Mouse (Mus musculus) testis, adult 2 months (tissue): ENCODE measurements around the gene Fam107a. TPM values are rescaled to one million over a fixed set of nuclear protein-coding genes. Genes with fewer than 3 reads are reported as not detected.

Experiments
- H3K27ac ChIP-seq: fragments of 200-500 bp; 2 replicates; pipeline ENCODE4 v1.5.1; 2012; ENCODE audit warnings: low read depth, low read length; ENCODE audit not compliant: control insufficient read depth, insufficient read depth
- H3K27me3 ChIP-seq: fragments of 200-500 bp; 2 replicates; pipeline ENCODE4 v1.6.1; 2012; ENCODE audit warnings: mild to moderate bottlenecking, low read length, moderate library complexity; ENCODE audit not compliant: control insufficient read depth, insufficient read depth
- H3K36me3 ChIP-seq: fragments of 200-500 bp; 2 replicates; pipeline ENCODE4 v1.6.1; 2012; ENCODE audit warnings: mild to moderate bottlenecking, low read length; ENCODE audit not compliant: control insufficient read depth, insufficient read depth
- H3K4me1 ChIP-seq: fragments of 200-500 bp; 2 replicates; pipeline ENCODE4 v1.6.1; 2012; ENCODE audit warnings: low read length; ENCODE audit not compliant: control insufficient read depth, insufficient read depth
- H3K4me3 ChIP-seq: fragments of 200-500 bp; 2 replicates; pipeline ENCODE4 v1.5.1; 2012; ENCODE audit warnings: low read depth, mild to moderate bottlenecking, low read length, moderate library complexity, mixed read lengths; ENCODE audit not compliant: control insufficient read depth
- CTCF ChIP-seq: fragments of 200-500 bp; IDR thresholded peaks from 2 replicates; pipeline ENCODE4 v1.5.1; 2012; ENCODE audit warnings: low read depth, mild to moderate bottlenecking, inconsistent platforms, low read length, moderate library complexity; ENCODE audit not compliant: control insufficient read depth, insufficient read depth, insufficient replicate concordance
- POLR2A ChIP-seq: fragments of 200-500 bp; IDR thresholded peaks from 2 replicates; pipeline ENCODE4 v1.6.1; 2012; ENCODE audit warnings: low read depth, mild to moderate bottlenecking, inconsistent platforms, low read length, moderate library complexity; ENCODE audit not compliant: control insufficient read depth
- polyA plus RNA-seq: library from polyadenylated mRNA; depleted of rRNA; stranded (reverse); fragments of >200 nt; gene quantifications from 2 replicates; pipeline ENCODE4 v1.2.3, GENCODE M21; 2012; rRNA removed

Fam107a gene
- polyA plus RNA-seq, 1 experiment = 2.4 TPM

GRCm38 (mm10) chr14:8255076-8255729 is 62.6 kb downstream of the Fam107a start:
- H3K36me3 ChIP-seq = no peaks in the 10 kb centered on the region

GRCm38 (mm10) chr14:8251330-8251885 is 66.4 kb downstream of the Fam107a start:
- Histone ChIP-seq H3K27me3 (no peaks in the 10 kb centered on the region), H3K4me3 (no peak overlapping the region), H3K4me1 (no peaks in the 10 kb centered on the region), H3K36me3 (no peaks in the 10 kb centered on the region), H3K27ac (no peak overlapping the region)
- TF ChIP-seq CTCF = no peak
- TF ChIP-seq POLR2A = no peak

More at GRCm38 (mm10) chr14:8255076-8255729, 62.6 kb downstream of the Fam107a start:
- H3K27ac ChIP-seq = no peak overlapping the region
- H3K27me3 ChIP-seq = no peaks in the 10 kb centered on the region
- H3K4me3 ChIP-seq = no peak overlapping the region
- H3K4me1 ChIP-seq = no peaks in the 10 kb centered on the region
- no peak for TF ChIP-seq POLR2A
- TF ChIP-seq CTCF = no peak; the same call in 1 of the 2 replicates

GRCm38 (mm10) chr14:8250141-8250871 is 67.5 kb downstream of the Fam107a start:
- Histone ChIP-seq H3K27me3 (no peaks in the 10 kb centered on the region), H3K36me3 (no peaks in the 10 kb centered on the region), H3K4me1 (no peaks in the 10 kb centered on the region), H3K4me3 (no peak overlapping the region), H3K27ac (no peak overlapping the region)
- TF ChIP-seq CTCF = no peak
- TF ChIP-seq POLR2A = no peak

- no peak overlapping the region for H3K27ac ChIP-seq
- H3K4me1 ChIP-seq = no peaks in the 10 kb centered on the region
- no peaks in the 10 kb centered on the region for H3K27me3 ChIP-seq
- H3K36me3 ChIP-seq = no peaks in the 10 kb centered on the region
- TF ChIP-seq CTCF (no peak), POLR2A (no peak)
- no peak overlapping the region for H3K4me3 ChIP-seq
These were observed 68.6 kb downstream of the Fam107a start for GRCm38 (mm10) chr14:8249206-8249605.

GRCm38 (mm10) chr14:8246878-8247277 is 70.9 kb downstream of the Fam107a start:
- no peak for TF ChIP-seq POLR2A
- no peak for TF ChIP-seq CTCF
- no peak overlapping the region for H3K4me3 ChIP-seq
- H3K4me1 ChIP-seq = no peaks in the 10 kb centered on the region
- H3K27me3 ChIP-seq = no peaks in the 10 kb centered on the region
- H3K27ac ChIP-seq = no peak overlapping the region
- H3K36me3 ChIP-seq = no peaks in the 10 kb centered on the region

Other genes starting within 250 kb of the Fam107a start
- gene Rpp14, start 237.7 kb downstream of the Fam107a start, polyA plus RNA-seq = 3.0 and 3.3 TPM in 2 replicates
- gene Pxk, start 219.8 kb downstream of the Fam107a start, polyA plus RNA-seq = 39.4 and 44.0 TPM in 2 replicates
- gene Pdhb, start 145.0 kb downstream of the Fam107a start, polyA plus RNA-seq = 97.6 and 115 TPM in 2 replicates
- gene Kctd6, start 103.9 kb downstream of the Fam107a start, polyA plus RNA-seq = 2.4 and 2.8 TPM in 2 replicates
- gene Acox2, start 58.7 kb downstream of the Fam107a start, polyA plus RNA-seq = 0.35 and 0.48 TPM in 2 replicates
- gene Oit1, start 60.7 kb upstream of the Fam107a start, polyA plus RNA-seq = 60.7 and 64.7 TPM in 2 replicates